Mouse (Mus musculus) E14TG2a.4 (cell line): Measurements from ENCODE around the gene Abcg3.
"Not testable (repeated sequence)": the region's sequence is repeated elsewhere in the genome, so short reads cannot be mapped to it uniquely, and the experiment has no call there.

Source experiments
- H3K27me3 ChIP-seq: 2 replicates; pipeline ENCODE4 v1.6.1; 2014; ENCODE audit warnings: low read length, control low read depth; ENCODE audit not compliant: insufficient read depth
- H3K36me3 ChIP-seq: 2 replicates; pipeline ENCODE4 v1.6.1; 2014; ENCODE audit warnings: low read length, control low read depth; ENCODE audit not compliant: insufficient read depth
- H3K4me1 ChIP-seq: replicated peaks from 2 replicates; pipeline ENCODE4 v1.6.1; 2014; ENCODE audit warnings: low read depth, low read length, control low read depth
- H3K4me3 ChIP-seq: replicated peaks from 2 replicates; pipeline ENCODE4 v1.5.1; 2014; ENCODE audit warnings: mild to moderate bottlenecking, low read length
- H3K9me3 ChIP-seq: 2 replicates; pipeline ENCODE4 v1.6.1; 2014; ENCODE audit warnings: low read length, control low read depth
- CTCF ChIP-seq: conservative IDR thresholded peaks from 2 replicates; pipeline ENCODE4 v1.5.1; 2014; ENCODE audit warnings: low read length
- NANOG ChIP-seq: IDR thresholded peaks from 2 replicates; pipeline ENCODE4 v1.6.1; 2014; ENCODE audit warnings: borderline replicate concordance, low read length, mixed read lengths
- POU5F1 ChIP-seq: IDR thresholded peaks from 2 replicates; pipeline ENCODE4 v1.6.1; 2014; ENCODE audit warnings: low read length, borderline replicate concordance

The Abcg3 gene

GRCm38 (mm10) chr5:104946951-104947350 lies 35.6 kb downstream of the Abcg3 start:
- H3K4me1 ChIP-seq, result no peaks in the 10 kb centered on the region
- H3K4me3 ChIP-seq, result no peak overlapping the region
- no peaks in the 10 kb centered on the region for H3K27me3 ChIP-seq
- H3K36me3 ChIP-seq, result no peaks in the 10 kb centered on the region
- peaks cover 5% of the 10 kb centered on the region; the same call in 1 of the 2 replicates for H3K9me3 ChIP-seq
- TF ChIP-seq NANOG, result no peak
- TF ChIP-seq CTCF, result no peak
- no peak for TF ChIP-seq POU5F1

- H3K9me3 ChIP-seq, result peaks cover 31% of the 10 kb centered on the region
- no peak overlapping the region for H3K4me3 ChIP-seq
- no peaks in the 10 kb centered on the region for H3K4me1 ChIP-seq
- H3K36me3 ChIP-seq, result no peaks in the 10 kb centered on the region
- TF ChIP-seq CTCF (no peak), POU5F1 (no peak), NANOG (no peak)
- no peaks in the 10 kb centered on the region for H3K27me3 ChIP-seq
These were observed 48.4 kb downstream of the Abcg3 start for GRCm38 (mm10) chr5:104934148-104934547.

GRCm38 (mm10) chr5:104906556-104906955 lies 76.0 kb downstream of the Abcg3 start:
- H3K4me1 ChIP-seq, H3K9me3 ChIP-seq, H3K4me3 ChIP-seq, H3K36me3 ChIP-seq, H3K27me3 ChIP-seq: not testable (repeated sequence)
